Mouse (Mus musculus) thymus, adult 2 months (tissue): ENCODE results near the gene Cdh22.

Experiments
- CTCF ChIP-seq: fragments of 200-500 bp; IDR thresholded peaks from 2 replicates; pipeline ENCODE4 v1.5.1; 2012; ENCODE audit warnings: mild to moderate bottlenecking, control low read depth, low read length, moderate library complexity, borderline replicate concordance; ENCODE audit not compliant: control insufficient read depth, poor library complexity, insufficient read depth; ENCODE audit errors: extremely low read depth
- POLR2A ChIP-seq: fragments of 200-500 bp; IDR thresholded peaks from 2 replicates; pipeline ENCODE4 v1.6.1; 2012; ENCODE audit warnings: mild to moderate bottlenecking, low read length, control low read depth, moderate library complexity; ENCODE audit not compliant: control insufficient read depth, poor library complexity, insufficient read depth; ENCODE audit errors: extremely low read depth

DNA sequence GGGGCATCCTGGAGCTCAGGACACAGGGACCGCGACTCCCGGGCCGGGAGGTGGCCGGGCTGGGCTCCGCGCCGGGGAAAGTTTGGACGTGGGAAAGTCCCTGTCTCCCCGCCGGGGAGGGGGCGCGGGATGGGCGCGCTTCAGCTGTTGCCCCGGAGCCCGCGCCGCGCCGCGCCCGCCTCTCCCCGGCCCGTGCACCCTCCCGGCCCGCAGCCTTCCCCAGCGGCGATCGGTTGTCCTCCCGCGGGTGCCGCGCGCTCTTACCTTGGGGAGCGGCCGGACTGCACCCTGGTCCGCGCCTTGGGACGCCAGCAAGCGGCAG lies 401 bp downstream of the Cdh22 start:
- TF ChIP-seq CTCF (no peak), POLR2A (no peak)
